Mouse (Mus musculus) bone marrow, adult 2 months (tissue): Measurements from ENCODE around the gene Lhx4.

Experiments
- CTCF ChIP-seq: fragments of 200-500 bp; IDR thresholded peaks from 2 replicates; pipeline ENCODE4 v1.5.1; 2011; ENCODE audit warnings: low read length, control low read depth; ENCODE audit not compliant: control insufficient read depth, insufficient read depth
- POLR2A ChIP-seq: fragments of 200-500 bp; IDR thresholded peaks from 2 replicates; pipeline ENCODE4 v1.6.1; 2011; ENCODE audit warnings: low read depth, mild to moderate bottlenecking, control low read depth, low read length, borderline replicate concordance; ENCODE audit not compliant: control insufficient read depth

DNA sequence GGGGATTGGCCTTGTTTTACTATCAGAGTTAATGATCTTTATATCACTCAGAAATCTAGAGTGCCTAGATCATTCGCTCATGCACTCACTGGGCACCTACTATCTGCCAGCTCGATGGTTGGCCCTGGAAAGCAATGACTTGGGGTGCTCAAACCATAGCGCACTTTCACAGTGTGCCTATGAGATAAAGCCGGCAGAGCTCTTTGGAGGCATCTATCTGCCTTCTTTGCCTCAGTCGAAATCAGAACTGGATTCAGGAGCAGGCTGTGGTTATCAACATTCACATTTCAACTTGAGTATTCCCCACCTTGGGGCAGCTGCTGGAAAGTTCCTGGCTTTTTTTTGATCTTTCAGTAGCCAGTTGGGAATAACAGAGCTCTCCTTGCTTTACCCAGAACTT is 3.6 kb downstream of the Lhx4 start:
- no peak for TF ChIP-seq POLR2A
- no peak for TF ChIP-seq CTCF
